Mouse (Mus musculus): ENCODE measurements at regions not wholly inside any gene's neighbourhood (a gene's known extent, or its start where the extent isn't known, plus 50 kb on each side); places are given as distances from the start of the nearest gene placed in this dataset.

GRCm38 (mm10) chr10:118085046-118085983 is 56.3 kb upstream of the Mdm1 start:
- no peak for TF ChIP-seq CTCF (IDR thresholded peaks at IDR 0.05; ENCODE audit: low read depth, low read length)
- no peak for TF ChIP-seq POLR2A (IDR thresholded peaks at IDR 0.05; ENCODE audit: extremely low read depth, insufficient read depth, low read length)
